ENCODE assay signal across 8 mouse cellular contexts in genomic region chr15:79505616-79506283, GRCm38 (mm10). TPM values are rescaled to one million over a fixed set of nuclear protein-coding genes. Genes with fewer than 3 reads are reported as not detected.
DNase-seq lines count a peak whose midpoint lies in the region; ATAC-seq lines count a peak whose summit lies in the region.

No protein-coding gene starts in this region.

- peak; percentile 79 for DNase-seq in forebrain, embryonic 14.5 days (ENCODE audit: low spot score)
- peak; percentile 83 for DNase-seq in heart, postnatal 4 days
- peak; percentile 71 to 76 for DNase-seq in layer of hippocampus, postnatal 36 days
- DNase-seq in lung, postnatal 14 days, result peak; percentile 70
- peak; percentile 90 for DNase-seq in right cerebral cortex, postnatal 14 days
- no peak for DNase-seq in T-cell, adult 2 months (ENCODE audit: low spot score)

- H3K4me3 ChIP-seq in megakaryocyte, embryonic 14.5 days (replicated peaks), result peak overlapping the region; percentile 79
- H3K4me3 ChIP-seq in forebrain, embryonic 14.5 days (ENCODE audit: low read depth, low read length), result peak overlapping the region; percentile 52

- H3K9ac ChIP-seq in forebrain, embryonic 14.5 days (ENCODE audit: low read length), result peak overlapping the region; percentile 58

- H3K4me2 ChIP-seq in forebrain, embryonic 14.5 days (ENCODE audit: low read length), result peak overlapping the region; percentile 99

- H3K36me3 ChIP-seq in megakaryocyte, embryonic 14.5 days (replicated peaks; ENCODE audit: low read length), result no peaks in the 10 kb centered on the region
- H3K36me3 ChIP-seq in forebrain, embryonic 14.5 days (ENCODE audit: control insufficient read depth, insufficient read depth, low read length), result no peaks in the 10 kb centered on the region

- no peak overlapping the region for H3K27ac ChIP-seq in forebrain, embryonic 14.5 days (ENCODE audit: low read depth, low read length)

- ATAC-seq in megakaryocyte, adult 5-6 weeks (ENCODE audit: poor library complexity, severe bottlenecking), result no peak
- ATAC-seq in forebrain, embryonic 14.5 days, result peak; percentile 71

- H3K4me1 ChIP-seq in megakaryocyte, embryonic 14.5 days, result peaks cover 25% of the 10 kb centered on the region
- peaks cover 6% of the 10 kb centered on the region for H3K4me1 ChIP-seq in forebrain, embryonic 14.5 days (ENCODE audit: control insufficient read depth, insufficient read depth, low read length)

- WGBS in forebrain, embryonic 14.5 days, result under 1% methylated on average over 41 of the region's 71 CpGs

- peaks cover 98% of the 10 kb centered on the region for H3K27me3 ChIP-seq in megakaryocyte, embryonic 14.5 days (replicated peaks)
- peaks cover 54% of the 10 kb centered on the region for H3K27me3 ChIP-seq in forebrain, embryonic 14.5 days (replicated peaks; ENCODE audit: control insufficient read depth, insufficient read depth, low read length)

- H3K9me3 ChIP-seq in megakaryocyte, embryonic 14.5 days, result peaks cover 5% of the 10 kb centered on the region; the same call in 1 of the 2 replicates
- no peaks in the 10 kb centered on the region for H3K9me3 ChIP-seq in forebrain, embryonic 14.5 days (replicated peaks; ENCODE audit: control insufficient read depth, low read length)

RNA-seq across cellular contexts. Expression of gene Kcnj4, which starts 0.7 kb away (rescaled TPM):
- polyA plus RNA-seq in megakaryocyte, embryonic 14.5 days (2012; ENCODE audit: insufficient read depth, low replicate concordance), result not detected in 2 replicates
- total RNA-seq in megakaryocyte, adult 5-6 weeks (2015), result not detected in 2 replicates
- not detected in 2 replicates for total RNA-seq in megakaryocyte, adult 5-6 weeks (2017)
- polyA plus RNA-seq in forebrain, embryonic 14.5 days (2014; fragmentation: Nextera tagmentation; extraction: Ambion mirVana), result 0.18 TPM in 1 of 2 replicates, not detected in the other
- total RNA-seq in heart, postnatal 4 days (2021), result 1 to 10 TPM; 1.3 to 1.7 TPM
- 10 to 100 TPM; 69.5 to 75.8 TPM for total RNA-seq in layer of hippocampus, postnatal 36 days (2021)

RNA-seq across cellular contexts. Expression of gene Kdelr3, which starts 10.5 kb away (rescaled TPM):
- not detected in 2 replicates for polyA plus RNA-seq in megakaryocyte, embryonic 14.5 days (2012; ENCODE audit: insufficient read depth, low replicate concordance)
- not detected in 2 replicates for total RNA-seq in megakaryocyte, adult 5-6 weeks (2015)
- not detected in 2 replicates for total RNA-seq in megakaryocyte, adult 5-6 weeks (2017)
- polyA plus RNA-seq in forebrain, embryonic 14.5 days (2014; fragmentation: Nextera tagmentation; extraction: Ambion mirVana), result 6.8 and 8.4 TPM in 2 replicates
- 10 to 100 TPM; 25.4 to 25.6 TPM for total RNA-seq in heart, postnatal 4 days (2021)
- total RNA-seq in layer of hippocampus, postnatal 36 days (2021), result under 1 TPM in 1 of 2 experiments, not detected in 1; 0.32 TPM

RNA-seq across cellular contexts. Expression of gene Ddx17, which starts 40.8 kb away (rescaled TPM):
- 12.7 and 14.2 TPM in 2 replicates for polyA plus RNA-seq in megakaryocyte, embryonic 14.5 days (2012; ENCODE audit: insufficient read depth, low replicate concordance)
- 108 TPM in 2 replicates for total RNA-seq in megakaryocyte, adult 5-6 weeks (2015)
- 146 and 163 TPM in 2 replicates for total RNA-seq in megakaryocyte, adult 5-6 weeks (2017)
- polyA plus RNA-seq in forebrain, embryonic 14.5 days (2014; fragmentation: Nextera tagmentation; extraction: Ambion mirVana), result 88.7 and 97.1 TPM in 2 replicates
- 100 to 1,000 TPM; 221 to 226 TPM for total RNA-seq in heart, postnatal 4 days (2021)
- total RNA-seq in layer of hippocampus, postnatal 36 days (2021), result 100 to 1,000 TPM; 311 to 331 TPM

RNA-seq across cellular contexts. Expression of gene Csnk1e, which starts 50.4 kb away (rescaled TPM):
- 77.4 and 115 TPM in 2 replicates for polyA plus RNA-seq in megakaryocyte, embryonic 14.5 days (2012; ENCODE audit: insufficient read depth, low replicate concordance)
- total RNA-seq in megakaryocyte, adult 5-6 weeks (2015), result 33.3 and 39.4 TPM in 2 replicates
- total RNA-seq in megakaryocyte, adult 5-6 weeks (2017), result 29.3 and 32.0 TPM in 2 replicates
- polyA plus RNA-seq in forebrain, embryonic 14.5 days (2014; fragmentation: Nextera tagmentation; extraction: Ambion mirVana), result 114 and 158 TPM in 2 replicates
- total RNA-seq in heart, postnatal 4 days (2021), result 100 to 1,000 TPM in 1 of 2 experiments, 10 to 100 TPM in 1; 99.6 to 108 TPM
- total RNA-seq in layer of hippocampus, postnatal 36 days (2021), result 100 to 1,000 TPM; 111 to 120 TPM

Comparison
In these comparisons a context has a peak if more than half of its experiments do, and no peak if none do; other contexts are left out.
1. RNA of gene Kcnj4, which starts 0.7 kb away (total RNA-seq): 69.5 to 75.8 TPM in layer of hippocampus, postnatal 36 days; 1.3 to 1.7 TPM in heart, postnatal 4 days and not detected in megakaryocyte, adult 5-6 weeks; every median in the first group is over 10 times any median in the second.
2. RNA of gene Kdelr3, which starts 10.5 kb away (total RNA-seq): 25.4 to 25.6 TPM in heart, postnatal 4 days; 0.32 TPM in layer of hippocampus, postnatal 36 days and not detected in megakaryocyte, adult 5-6 weeks; every median in the first group is over 10 times any median in the second.